Mouse (Mus musculus) erythroblast, embryonic 14.5 days (primary cell): ENCODE data around the gene Wdr95.
"Not testable (repeated sequence)": the region's sequence is repeated elsewhere in the genome, so short reads cannot be mapped to it uniquely, and the experiment has no call there.

Source experiments
- GATA1 ChIP-seq: IDR thresholded peaks from 2 replicates; pipeline ENCODE4 v1.6.1; 2012; ENCODE audit warnings: low read length, inconsistent platforms, mixed read lengths
- TAL1 ChIP-seq: IDR thresholded peaks from 3 replicates; pipeline ENCODE4 v1.6.1; 2012; ENCODE audit warnings: low read length, inconsistent platforms, mixed read lengths

DNA sequence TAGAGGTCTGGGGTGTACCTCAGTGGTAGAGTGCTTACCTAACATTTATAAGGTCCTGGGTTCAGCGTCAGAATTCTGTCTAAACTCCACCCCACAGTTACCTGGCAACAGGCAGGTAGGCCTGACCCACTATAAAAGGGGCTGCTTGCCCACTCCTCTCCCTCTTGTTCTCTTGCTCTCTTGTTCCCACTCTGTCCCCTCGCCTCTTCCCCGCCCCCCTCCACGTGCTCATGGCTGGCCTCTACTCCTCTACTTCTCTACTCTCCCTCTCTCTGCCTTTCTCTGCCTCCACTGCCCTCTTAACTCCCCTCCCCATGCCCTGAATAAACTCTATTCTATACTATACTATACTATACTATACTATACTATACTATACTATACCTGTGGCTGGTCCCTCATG, 1.2 kb upstream of the Wdr95 start:
- TF ChIP-seq GATA1, TAL1: not testable (repeated sequence)
